Mouse (Mus musculus) embryo, embryonic 11.5 days (tissue): ENCODE results near the gene Hmx2.

Experiments used
- DNase-seq: peaks from one replicate; pipeline ENCODE4 v3.0.0-alpha.2; 2012; ENCODE audit warnings: low read depth, low spot score

Hmx2 gene

DNA sequence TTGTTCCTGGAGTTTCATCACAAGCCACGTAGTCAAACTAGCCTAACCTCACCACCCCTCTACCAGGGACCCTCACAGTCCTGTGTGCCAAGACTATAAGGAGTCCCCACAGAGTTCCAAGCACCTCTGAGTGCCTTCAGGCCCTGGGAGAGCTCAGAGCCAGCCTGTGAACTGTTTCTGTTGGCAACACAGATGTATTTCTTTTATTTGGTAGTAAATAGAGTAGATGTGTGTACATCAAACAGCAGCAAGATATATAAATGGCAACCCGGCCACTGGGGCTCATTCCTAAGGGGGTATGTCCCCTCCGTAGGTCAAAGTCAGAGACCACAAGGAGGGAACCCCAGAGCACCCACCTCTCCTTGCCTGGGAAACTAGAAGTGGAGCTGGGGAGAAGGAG lies at the start of gene Hmx2:
Hmx2 (plus strand) TSS at position 301 of the 400 bp plus-strand sequence.
- DNase-seq, result no peak

DNA sequence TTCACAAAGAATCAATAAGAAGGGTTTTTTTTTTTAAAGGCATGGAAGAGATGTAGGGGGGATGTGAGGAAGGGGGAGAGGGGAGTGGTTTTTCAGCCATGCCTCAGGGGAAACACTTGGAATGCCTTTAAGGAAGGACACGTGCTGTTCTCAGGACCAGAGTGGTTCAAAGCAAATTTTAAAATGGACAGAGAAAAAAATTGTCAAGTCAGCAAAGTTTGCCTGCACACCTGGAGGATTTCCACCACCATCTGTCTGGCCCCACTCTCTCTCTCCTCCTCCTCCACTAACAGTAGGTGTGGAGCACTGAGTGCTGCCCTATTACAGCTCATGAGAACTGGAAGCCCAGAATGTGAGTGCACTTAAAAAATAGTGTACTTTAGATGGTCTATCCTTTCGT lies 44.8 kb upstream of the Hmx2 start:
- no peak for DNase-seq

DNA sequence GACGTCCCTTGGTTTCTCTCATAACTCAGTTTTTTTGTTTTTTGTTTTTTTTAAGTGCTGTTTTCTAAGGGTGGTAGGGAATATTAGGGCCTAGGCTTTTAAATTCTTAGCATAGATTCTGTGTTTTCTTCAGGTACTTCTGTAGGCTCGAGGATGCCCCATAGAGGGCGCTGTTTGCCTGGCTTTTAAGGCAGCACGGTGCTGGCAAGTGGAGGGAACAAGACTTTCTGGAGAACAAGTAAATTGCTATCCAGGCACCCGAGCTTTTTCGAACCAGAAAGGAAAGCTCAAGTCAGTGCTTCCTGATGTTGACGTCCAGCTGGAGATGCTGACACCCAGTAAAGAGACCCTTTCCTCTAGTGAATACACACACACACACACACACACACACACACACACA lies 8.6 kb upstream of the Hmx2 start:
- peak; percentile 75 for DNase-seq

- DNase-seq, result no peak
These were observed 7.1 kb upstream of the Hmx2 start for GRCm38 (mm10) chr7:131541184-131542114.

DNA sequence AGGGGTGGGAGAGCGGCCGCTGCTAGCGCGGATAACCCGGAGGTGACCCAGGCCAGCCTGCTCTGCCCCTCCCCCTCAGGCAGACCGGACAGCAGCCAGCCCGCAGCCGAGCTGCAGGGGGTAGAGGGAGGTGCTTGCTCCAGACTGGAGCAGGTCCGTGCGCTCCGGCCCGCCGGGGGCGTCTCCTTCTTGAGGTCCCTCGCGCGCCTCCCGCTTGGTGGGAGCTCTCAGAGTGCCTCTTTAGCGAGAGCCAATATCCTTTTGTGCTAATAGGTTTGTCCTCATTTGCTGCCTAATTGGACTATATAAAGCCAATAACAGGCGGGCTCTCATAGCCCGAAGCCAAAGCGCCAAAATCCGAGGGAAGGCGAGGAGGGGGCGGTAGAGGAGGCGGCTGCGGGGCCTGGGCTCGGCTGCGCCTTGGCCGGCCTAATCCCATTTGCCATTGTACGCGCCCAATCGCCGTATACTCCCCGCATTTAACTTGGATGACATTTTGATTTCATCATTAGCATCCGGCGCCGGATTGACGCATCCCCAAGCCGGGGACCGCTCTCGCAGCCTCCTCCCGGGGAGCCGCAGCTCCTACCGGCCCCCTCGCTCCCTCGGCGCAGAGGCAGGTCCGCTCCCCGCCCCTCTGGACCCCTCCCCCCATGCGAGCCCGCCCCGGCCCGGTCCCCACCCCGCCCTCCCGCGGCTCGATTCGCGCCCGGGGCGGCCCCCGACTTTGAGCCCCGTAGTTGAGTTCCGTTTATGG lies 6.3 kb upstream of the Hmx2 start, which contains the start of gene Hmx3:
Hmx3 (plus strand) TSS at position 753 of the 757 bp plus-strand sequence.
- DNase-seq, result no peak

DNA sequence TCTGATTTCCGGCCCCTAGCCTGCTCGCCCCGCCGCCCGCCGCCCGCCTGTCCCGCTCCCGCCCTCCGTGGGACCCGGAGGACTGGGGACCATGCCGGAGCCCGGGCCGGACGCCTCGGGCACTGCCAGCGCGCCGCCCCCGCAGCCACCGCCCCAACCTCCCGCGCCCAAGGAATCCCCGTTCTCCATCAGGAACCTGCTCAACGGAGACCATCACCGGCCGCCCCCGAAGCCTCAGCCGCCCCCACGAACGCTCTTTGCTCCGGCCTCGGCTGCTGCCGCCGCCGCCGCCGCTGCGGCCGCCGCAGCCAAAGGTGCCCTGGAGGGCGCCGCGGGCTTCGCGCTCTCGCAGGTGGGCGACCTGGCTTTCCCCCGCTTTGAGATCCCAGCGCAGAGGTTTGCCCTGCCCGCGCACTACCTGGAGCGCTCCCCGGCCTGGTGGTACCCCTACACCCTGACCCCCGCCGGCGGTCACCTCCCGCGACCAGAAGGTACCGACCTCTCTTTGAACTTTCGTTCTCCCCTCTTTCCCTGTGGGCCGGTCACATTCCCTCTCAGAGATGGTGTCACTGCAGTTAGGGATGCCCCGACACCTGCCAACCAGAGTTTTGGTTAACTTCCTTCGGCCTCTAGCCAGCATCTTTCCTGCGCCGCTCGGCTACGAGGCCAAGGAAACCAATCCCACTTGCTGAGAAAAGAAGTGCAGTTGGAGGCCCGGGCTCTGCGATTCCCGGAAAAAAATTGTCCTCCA lies 5.5 kb upstream of the Hmx2 start:
- no peak for DNase-seq

DNA sequence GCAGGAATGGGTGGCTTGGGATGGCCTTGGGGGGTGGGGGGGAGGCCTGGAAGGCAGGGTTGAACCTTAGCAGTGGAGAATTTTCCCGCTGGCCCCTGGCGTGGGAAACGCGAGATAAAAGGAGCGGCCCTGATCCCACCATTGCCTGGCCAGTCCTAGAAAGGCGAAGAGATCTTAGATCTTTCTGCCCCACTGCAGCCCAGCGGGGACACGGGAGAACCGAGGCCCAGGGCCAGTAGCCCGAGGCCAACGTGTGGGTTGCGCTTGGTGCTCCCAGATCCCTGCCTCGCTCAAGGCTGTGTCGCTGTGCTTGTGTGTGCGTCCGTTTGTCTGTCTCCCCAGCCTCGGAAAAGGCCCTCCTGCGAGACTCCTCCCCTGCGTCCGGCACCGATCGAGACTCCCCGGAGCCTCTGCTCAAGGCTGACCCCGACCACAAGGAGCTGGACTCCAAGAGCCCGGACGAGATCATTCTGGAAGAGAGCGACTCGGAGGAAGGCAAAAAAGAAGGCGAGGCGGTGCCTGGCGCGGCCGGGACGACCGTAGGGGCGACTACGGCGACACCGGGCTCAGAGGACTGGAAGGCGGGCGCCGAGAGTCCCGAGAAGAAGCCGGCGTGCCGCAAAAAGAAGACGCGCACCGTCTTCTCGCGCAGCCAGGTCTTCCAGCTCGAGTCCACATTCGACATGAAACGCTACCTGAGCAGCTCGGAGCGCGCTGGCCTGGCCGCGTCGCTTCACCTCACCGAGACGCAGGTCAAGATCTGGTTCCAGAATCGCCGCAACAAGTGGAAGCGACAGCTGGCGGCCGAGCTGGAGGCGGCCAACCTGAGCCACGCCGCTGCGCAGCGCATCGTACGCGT lies 4.7 kb upstream of the Hmx2 start:
- DNase-seq, result no peak

GRCm38 (mm10) chr7:131544871-131545270 lies 3.7 kb upstream of the Hmx2 start:
- DNase-seq, result no peak

DNA sequence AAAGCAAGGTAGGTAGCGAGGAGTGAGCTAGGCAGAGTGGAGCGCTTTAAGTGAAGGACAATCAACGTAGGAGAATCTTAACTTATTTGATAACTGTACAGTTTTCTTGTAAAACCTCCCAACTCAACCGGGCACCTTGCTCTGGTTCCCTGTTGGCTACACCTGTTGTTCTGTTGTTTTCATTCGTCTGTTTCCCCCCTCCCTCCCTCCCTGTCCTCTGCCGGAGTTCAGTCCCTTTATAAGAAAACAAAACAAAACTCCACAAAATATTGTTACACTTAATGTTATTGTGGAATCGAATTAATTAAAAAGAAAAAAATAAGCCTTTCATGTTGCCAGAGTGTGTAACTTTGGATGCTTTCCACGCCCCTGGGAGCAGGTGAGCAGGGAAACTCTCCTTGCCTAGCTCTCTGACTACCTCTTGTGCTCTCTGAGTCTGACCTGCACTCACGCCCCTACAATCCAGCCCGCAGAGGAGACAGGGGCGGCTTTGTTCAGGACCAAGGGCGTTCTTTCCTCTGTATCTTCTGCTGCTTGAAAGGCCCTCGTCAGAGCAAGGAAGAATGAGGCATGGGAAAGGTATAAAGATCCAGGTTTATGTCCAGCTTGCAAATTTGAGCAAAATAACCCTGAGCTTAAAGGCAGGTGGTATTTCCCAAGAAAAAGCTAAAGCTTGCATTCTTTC lies 2.7 kb upstream of the Hmx2 start:
- DNase-seq, result no peak

- no peak for DNase-seq
These were observed 2.1 kb upstream of the Hmx2 start for GRCm38 (mm10) chr7:131546423-131546822.

DNA sequence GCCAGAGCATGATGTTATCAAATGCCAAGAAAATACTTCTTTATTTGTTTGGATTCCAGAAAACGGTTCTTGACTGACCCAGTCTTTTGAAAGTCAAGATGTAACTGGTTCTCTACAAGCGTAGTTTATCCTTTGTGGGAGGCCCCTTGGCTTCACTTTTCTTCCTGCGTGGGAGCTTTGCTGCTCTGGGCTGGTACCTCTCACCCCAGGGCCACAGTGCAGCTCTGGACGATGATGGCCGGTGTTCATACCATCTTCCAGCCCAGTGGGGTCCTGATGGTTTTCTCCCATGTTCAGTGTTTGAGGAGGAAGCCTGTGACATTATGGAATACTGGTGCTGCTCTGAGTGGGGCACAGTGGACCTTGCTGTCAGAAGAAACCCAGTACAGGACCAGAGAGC lies 1.1 kb upstream of the Hmx2 start:
- DNase-seq, result no peak

GRCm38 (mm10) chr7:131551471-131551870 lies 2.9 kb downstream of the Hmx2 start:
- DNase-seq, result no peak

DNA sequence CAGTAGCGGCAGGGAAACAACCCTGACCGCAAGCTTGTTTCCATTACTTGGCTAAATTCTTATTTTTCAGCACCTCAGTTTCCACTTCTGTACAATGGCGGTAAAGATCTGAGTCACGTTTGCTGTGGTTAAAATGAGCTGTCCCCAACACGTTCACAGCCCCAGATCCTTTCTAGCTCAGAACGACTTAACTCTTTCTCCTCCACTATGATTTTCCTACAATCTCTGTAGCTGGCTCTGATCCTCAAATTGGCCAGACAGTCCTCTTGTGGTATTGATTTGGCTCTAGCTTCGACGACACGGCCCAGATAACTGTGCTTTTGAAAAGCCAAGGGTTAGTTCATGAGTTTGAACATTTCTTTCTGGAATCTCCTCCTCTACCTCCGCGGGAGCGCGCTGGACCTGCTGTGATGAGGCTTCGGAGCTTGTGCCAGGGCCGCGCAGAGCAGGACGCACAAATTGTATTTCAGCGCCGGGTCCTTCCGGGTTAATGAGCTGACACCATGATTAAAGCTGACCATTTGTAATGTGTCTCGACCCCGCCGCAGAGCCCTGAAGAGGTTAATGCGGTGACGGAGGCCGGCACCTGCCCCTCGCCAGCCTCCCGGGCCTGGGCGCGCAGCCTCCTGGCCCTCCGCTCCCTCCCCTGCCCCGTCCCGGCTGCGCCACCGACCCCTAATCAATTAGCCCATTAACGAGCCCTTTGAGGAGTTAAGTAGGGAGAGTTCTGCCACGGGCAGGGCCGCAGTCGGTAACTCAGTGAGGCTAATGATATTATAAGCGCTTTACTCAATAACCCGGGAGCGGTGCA lies 3.6 kb downstream of the Hmx2 start:
- DNase-seq, result no peak

GRCm38 (mm10) chr7:131552781-131553180 lies 4.2 kb downstream of the Hmx2 start:
- no peak for DNase-seq

- DNase-seq, result no peak
These were observed 5.2 kb downstream of the Hmx2 start for GRCm38 (mm10) chr7:131553771-131554175.

DNA sequence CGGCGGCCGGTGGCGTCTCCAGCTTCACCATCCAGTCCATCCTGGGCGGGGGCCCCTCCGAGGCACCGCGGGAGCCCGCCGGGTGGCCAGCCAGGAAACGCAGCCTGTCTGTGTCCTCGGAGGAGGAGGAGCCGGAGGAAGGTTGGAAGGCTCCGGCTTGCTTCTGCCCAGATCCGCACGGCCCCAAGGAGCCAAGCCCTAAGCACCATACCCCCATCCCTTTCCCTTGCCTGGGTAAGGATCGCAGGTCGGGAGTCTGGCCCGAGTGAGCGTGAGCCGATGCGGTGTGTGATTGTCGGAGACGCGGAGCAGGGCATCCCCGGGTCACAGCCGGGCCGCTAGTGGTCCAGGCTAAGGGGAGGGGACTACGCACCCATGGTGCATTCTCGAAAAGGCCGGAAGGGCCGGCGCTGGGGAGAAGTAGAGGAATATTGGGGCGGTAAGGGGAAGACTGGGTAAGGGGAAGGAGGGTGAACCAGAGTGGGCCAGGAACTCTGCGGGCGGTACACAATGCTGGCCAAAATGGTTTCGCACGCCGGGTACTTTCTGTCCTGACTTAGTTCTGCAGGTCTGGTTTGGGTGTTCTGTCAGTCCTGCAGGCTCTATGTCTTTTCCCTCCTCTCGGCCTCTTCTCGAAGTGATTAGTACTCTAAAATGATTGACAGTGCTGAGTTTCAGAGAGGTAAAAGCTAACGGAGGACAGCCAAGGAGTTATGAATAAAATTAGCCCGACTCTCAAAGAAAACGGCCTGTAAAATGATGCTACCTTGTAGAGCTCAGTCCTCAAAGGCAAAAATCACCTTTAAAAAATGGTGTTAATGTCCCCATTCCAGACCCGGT lies 6.0 kb downstream of the Hmx2 start:
- no peak for DNase-seq

GRCm38 (mm10) chr7:131555301-131556081 lies 6.9 kb downstream of the Hmx2 start:
- no peak for DNase-seq

- DNase-seq, result no peak
These were observed 7.5 kb downstream of the Hmx2 start for GRCm38 (mm10) chr7:131556116-131556515.
